Mouse (Mus musculus): Measurements from ENCODE around the gene Cbln3. TPM values are rescaled to one million over a fixed set of nuclear protein-coding genes. Genes with fewer than 3 reads are reported as not detected.

The Cbln3 gene
- polyA plus RNA-seq (2012), result 0.08 and 0.09 TPM in 2 replicates

GRCm38 (mm10) chr14:55884166-55884565, at the start of gene Cbln3:
TSS of gene Cbln3 (minus strand) at chr14:55884392.
- TF ChIP-seq GATA1 (IDR thresholded peaks at IDR 0.05; ENCODE audit: low read length), result no peak

- no peak for TF ChIP-seq GATA1 (IDR thresholded peaks at IDR 0.05; ENCODE audit: low read length)
These were observed 49.4 kb upstream of the Cbln3 start for GRCm38 (mm10) chr14:55933586-55933985.

GRCm38 (mm10) chr14:55929263-55929997, 45.2 kb upstream of the Cbln3 start:
- TF ChIP-seq GATA1 (IDR thresholded peaks at IDR 0.05; ENCODE audit: low read length), result no peak

- no peak for TF ChIP-seq GATA1 (IDR thresholded peaks at IDR 0.05; ENCODE audit: low read length)
These were observed 42.7 kb upstream of the Cbln3 start for GRCm38 (mm10) chr14:55926847-55927246.

GRCm38 (mm10) chr14:55922475-55923232, 38.5 kb upstream of the Cbln3 start:
- peak; percentile 93 for TF ChIP-seq GATA1 (IDR thresholded peaks at IDR 0.05; ENCODE audit: low read length)

- no peak for TF ChIP-seq GATA1 (IDR thresholded peaks at IDR 0.05; ENCODE audit: low read length)
These were observed 34.3 kb upstream of the Cbln3 start for GRCm38 (mm10) chr14:55918240-55919082.

GRCm38 (mm10) chr14:55913406-55913805, 29.2 kb upstream of the Cbln3 start:
- TF ChIP-seq GATA1 (IDR thresholded peaks at IDR 0.05; ENCODE audit: low read length), result no peak

GRCm38 (mm10) chr14:55905518-55905917, 21.3 kb upstream of the Cbln3 start:
- TF ChIP-seq GATA1 (IDR thresholded peaks at IDR 0.05; ENCODE audit: low read length), result no peak

- no peak for TF ChIP-seq GATA1 (IDR thresholded peaks at IDR 0.05; ENCODE audit: low read length)
These were observed 16.2 kb upstream of the Cbln3 start for GRCm38 (mm10) chr14:55900414-55900755.

GRCm38 (mm10) chr14:55899701-55900413, 15.7 kb upstream of the Cbln3 start, which contains the start of gene Sdr39u1:
TSS of gene Sdr39u1 (minus strand) at chr14:55900293.
- no peak for TF ChIP-seq GATA1 (IDR thresholded peaks at IDR 0.05; ENCODE audit: low read length)

- no peak for TF ChIP-seq GATA1 (IDR thresholded peaks at IDR 0.05; ENCODE audit: low read length)
These were observed 14.8 kb upstream of the Cbln3 start for GRCm38 (mm10) chr14:55898947-55899346.

- TF ChIP-seq GATA1 (IDR thresholded peaks at IDR 0.05; ENCODE audit: low read length), result no peak
These were observed 13.5 kb upstream of the Cbln3 start for GRCm38 (mm10) chr14:55897671-55898070.

- no peak for TF ChIP-seq GATA1 (IDR thresholded peaks at IDR 0.05; ENCODE audit: low read length)
These were observed 2.6 kb upstream of the Cbln3 start for GRCm38 (mm10) chr14:55886571-55887382.

GRCm38 (mm10) chr14:55885791-55886271, 1.6 kb upstream of the Cbln3 start:
- TF ChIP-seq GATA1 (IDR thresholded peaks at IDR 0.05; ENCODE audit: low read length), result no peak
